Mouse (Mus musculus) ES-Bruce4 (cell line): ENCODE measurements at regions not wholly inside any gene's neighbourhood (a gene's known extent, or its start where the extent isn't known, plus 50 kb on each side); places are given as distances from the start of the nearest gene placed in this dataset.

Source experiments
- CTCF ChIP-seq: IDR thresholded peaks from one replicate; pipeline ENCODE4 v1.8.1; 2011; ENCODE audit warnings: low read depth, low read length
- EP300 ChIP-seq: IDR thresholded peaks from 2 replicates; pipeline ENCODE4 v1.6.1; 2011; ENCODE audit warnings: low read depth, low read length; ENCODE audit not compliant: insufficient read depth

DNA sequence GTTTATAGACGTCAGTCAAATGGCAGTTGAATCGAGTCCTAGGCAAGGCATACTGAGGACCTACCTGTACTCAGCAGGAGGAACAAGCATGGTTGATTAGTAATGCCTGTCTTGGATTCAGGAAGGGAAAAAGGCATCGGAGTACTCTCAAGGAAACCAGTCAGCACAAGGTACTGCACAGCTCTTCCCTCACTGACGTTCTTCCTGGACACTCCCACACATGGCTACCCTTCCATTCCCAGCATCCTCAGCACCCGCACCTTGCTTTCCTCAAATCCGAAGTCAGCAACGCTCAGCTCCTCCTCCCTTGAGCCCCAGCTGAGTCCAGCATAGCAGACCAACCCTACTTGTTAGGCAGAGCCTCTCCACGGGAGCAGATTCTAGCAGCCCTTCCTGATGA lies 279.6 kb upstream of the Eef2kmt start:
- TF ChIP-seq CTCF, result no peak
- TF ChIP-seq EP300, result no peak
